Mouse (Mus musculus) lung, postnatal 4 days (tissue): Measurements from ENCODE around the gene Cd93.

ENCODE experiments used
- DNase-seq, 2 experiments: peaks; one replicate each; pipeline ENCODE4 v3.0.0; 2021

The Cd93 gene

GRCm38 (mm10) chr2:148398901-148399685 lies 44.3 kb downstream of the Cd93 start:
- DNase-seq: no peak

DNA sequence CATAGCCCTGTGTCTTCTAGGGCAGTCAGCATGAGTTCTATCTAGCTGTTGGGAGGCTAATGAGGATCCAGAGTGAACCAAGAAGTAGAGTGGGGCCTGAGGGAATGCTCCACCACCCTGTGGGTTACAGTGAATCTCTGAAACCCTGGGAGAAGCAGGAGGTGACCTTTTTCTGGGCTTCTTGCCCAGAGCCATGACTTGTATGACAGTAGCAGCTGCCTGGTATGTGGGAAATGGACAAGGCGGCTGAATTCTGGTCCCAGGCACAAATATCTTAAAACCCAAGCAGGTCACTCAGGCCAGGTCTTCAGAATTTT lies 45.6 kb downstream of the Cd93 start:
- peak; percentile 51 to 74 for DNase-seq

- DNase-seq: peak; percentile 37 to 56
Measured at GRCm38 (mm10) chr2:148397015-148397783, 46.2 kb downstream of the Cd93 start.

DNA sequence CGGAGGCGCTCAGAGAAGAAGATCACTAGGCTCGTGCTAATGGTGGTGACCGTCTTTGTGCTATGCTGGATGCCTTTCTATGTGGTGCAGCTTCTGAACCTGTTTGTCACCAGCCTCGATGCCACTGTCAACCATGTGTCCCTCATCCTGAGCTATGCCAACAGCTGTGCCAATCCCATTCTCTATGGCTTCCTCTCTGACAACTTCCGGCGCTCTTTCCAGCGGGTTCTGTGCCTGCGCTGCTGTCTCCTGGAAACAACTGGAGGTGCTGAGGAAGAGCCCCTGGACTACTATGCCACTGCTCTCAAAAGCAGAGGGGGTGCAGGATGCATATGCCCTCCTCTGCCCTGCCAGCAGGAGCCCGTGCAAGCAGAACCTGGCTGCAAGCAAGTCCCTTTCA lies 47.2 kb downstream of the Cd93 start:
- peak; percentile 6 to 35 for DNase-seq

GRCm38 (mm10) chr2:148395131-148396051 lies 48.0 kb downstream of the Cd93 start, which contains the start of gene Sstr4:
Sstr4 (plus strand) TSS chr2:148395344.
- DNase-seq: peak; percentile 72 to 74

GRCm38 (mm10) chr2:148393846-148394245 lies 49.5 kb downstream of the Cd93 start:
- DNase-seq: peak in 1 of 2 experiments; percentile 7

DNA sequence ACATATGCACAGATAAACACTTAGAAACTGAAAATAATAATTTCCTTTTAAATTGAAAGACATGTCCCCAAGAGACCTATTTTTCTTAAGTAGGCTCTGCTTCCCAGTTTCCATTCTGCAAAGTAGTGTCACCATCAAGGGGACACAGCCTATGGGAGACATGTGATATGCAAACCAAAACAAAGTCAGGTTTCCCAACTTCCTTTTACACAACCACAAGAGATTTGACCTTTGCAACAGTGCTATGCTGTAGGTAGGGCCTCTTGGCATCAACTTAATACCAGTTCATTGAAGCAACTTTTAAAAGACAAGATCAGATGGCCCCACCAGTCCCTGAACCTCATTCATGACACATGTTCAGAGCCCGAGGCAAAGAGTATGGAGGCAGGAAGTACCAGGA lies 50.2 kb downstream of the Cd93 start:
- DNase-seq: peak in 1 of 2 experiments; percentile 15

DNA sequence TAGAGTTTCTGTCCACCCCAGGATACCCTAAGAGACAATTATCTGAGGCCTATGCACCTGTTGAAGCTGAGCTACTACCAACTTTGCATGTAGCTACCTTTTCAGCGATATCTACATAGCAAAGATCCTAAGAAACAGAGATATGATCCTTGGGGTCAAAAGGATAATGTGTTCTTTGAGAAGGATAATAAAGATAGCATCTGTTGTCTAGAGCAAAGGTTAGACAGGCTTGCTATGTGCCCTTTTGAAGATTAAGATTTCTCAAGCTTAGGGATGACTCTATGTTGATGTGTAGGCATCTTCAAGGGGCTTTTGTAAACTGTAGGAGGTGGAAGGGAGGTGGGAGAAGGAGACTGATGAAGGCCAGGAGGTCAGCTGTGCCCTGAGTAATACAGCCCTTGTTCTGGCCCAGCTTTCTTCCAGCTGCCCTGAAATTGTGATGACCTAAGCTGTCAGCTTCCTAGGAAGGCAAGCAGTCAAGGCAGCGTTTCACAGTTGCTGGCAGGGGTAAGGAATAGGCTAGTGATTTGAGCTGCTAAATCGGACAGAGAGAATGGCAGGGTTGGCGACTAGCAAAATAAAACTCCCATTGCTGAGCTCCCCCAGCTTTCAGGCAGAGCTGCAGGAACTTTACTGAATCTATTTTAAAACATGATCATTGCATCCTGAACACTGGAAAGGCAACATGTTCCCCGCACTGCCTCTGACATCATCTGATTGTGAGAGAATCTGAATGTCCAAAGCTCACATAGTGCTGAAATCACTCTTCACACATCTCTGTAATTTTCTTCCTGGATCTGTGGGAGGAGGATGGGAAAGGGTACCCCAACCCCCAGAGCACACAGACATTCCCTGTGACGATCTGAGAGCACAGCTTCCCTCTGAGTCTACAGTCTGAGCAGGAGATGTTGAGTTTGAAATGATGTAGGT lies 55.4 kb downstream of the Cd93 start:
- DNase-seq: no peak

- DNase-seq: no peak
Measured at GRCm38 (mm10) chr2:148386927-148387326, 56.4 kb downstream of the Cd93 start.
